Mouse (Mus musculus) C2C12 (cell line): ENCODE data around the gene Ccdc57.

Experiments
- CTCF ChIP-seq: IDR thresholded peaks from one replicate; pipeline ENCODE4 v1.5.1; 2011; ENCODE audit not compliant: control insufficient read depth, insufficient read depth, insufficient read length
- MAX ChIP-seq: IDR thresholded peaks from one replicate; pipeline ENCODE4 v1.6.1; 2011; ENCODE audit warnings: mild to moderate bottlenecking, control low read depth
- MYOG ChIP-seq: IDR thresholded peaks from one replicate; pipeline ENCODE4 v1.6.1; 2011; ENCODE audit not compliant: control insufficient read depth, insufficient read length; ENCODE audit errors: extremely low read depth
- USF1 ChIP-seq: IDR thresholded peaks from one replicate; pipeline ENCODE4 v1.6.1; 2011; ENCODE audit warnings: low read depth, mild to moderate bottlenecking, control low read depth, moderate library complexity

GRCm38 (mm10) chr11:120851582-120851981, 81.1 kb downstream of the Ccdc57 start:
- TF ChIP-seq CTCF = no peak
- no peak for TF ChIP-seq MAX
- TF ChIP-seq USF1 = no peak
- TF ChIP-seq MYOG = no peak
